Mouse (Mus musculus) bone marrow macrophage, adult 2 months (primary cell): ENCODE data around the gene Rnf166.

ENCODE experiments used
- CTCF ChIP-seq: IDR thresholded peaks from 2 replicates; pipeline ENCODE4 v1.5.1; 2012; ENCODE audit warnings: low read depth, mild to moderate bottlenecking, low read length, moderate library complexity
- POLR2A ChIP-seq: IDR thresholded peaks from 2 replicates; pipeline ENCODE4 v1.6.1; 2012; ENCODE audit warnings: mild to moderate bottlenecking, low read depth, low read length, borderline replicate concordance

DNA sequence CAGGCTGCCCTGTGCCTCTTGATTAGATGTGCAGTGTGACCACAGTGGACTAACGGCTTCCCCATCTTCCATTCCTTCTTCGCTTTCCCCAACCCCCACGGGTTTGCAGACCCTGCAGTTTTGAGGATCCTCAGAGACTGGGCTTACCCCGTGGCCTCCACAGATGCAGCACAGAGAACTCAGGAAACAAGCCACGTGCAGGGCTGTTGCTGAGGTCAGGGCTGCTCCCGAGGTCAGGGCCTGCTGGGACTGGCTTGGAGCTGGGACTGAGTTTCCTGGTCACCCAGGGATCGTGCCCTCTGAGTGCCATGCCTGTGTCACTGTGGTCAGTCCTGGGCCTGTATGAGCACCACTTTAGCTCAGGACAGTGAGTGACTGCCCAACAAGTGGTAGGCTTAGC is 10.9 kb downstream of the Rnf166 start:
- TF ChIP-seq CTCF (no peak), POLR2A (no peak)
